Mouse (Mus musculus): ENCODE data around the gene Cldn19. TPM values are rescaled to one million over a fixed set of nuclear protein-coding genes. Genes with fewer than 3 reads are reported as not detected.

The Cldn19 gene
- total RNA-seq, 2 experiments from 2014 or later = 0.20 to 0.42 TPM

- no peak for DNase-seq
Measured at GRCm38 (mm10) chr4:119300761-119301160, 45.5 kb downstream of the Cldn19 start.

- DNase-seq = no peak
Measured at GRCm38 (mm10) chr4:119301777-119302176, 46.6 kb downstream of the Cldn19 start.

GRCm38 (mm10) chr4:119303291-119303690, 48.1 kb downstream of the Cldn19 start:
- DNase-seq = no peak

GRCm38 (mm10) chr4:119305418-119305817, 50.2 kb downstream of the Cldn19 start:
- DNase-seq = no peak

Other genes with a start within 250 kb of the Cldn19 start
- gene Slc2a1, start 146.7 kb upstream of the Cldn19 start, total RNA-seq (2021) = 100 to 1,000 TPM in 1 of 2 experiments, 10 to 100 TPM in 1; 76.1 to 104 TPM
- 1 to 10 TPM; 6.7 to 8.2 TPM for gene Zfp691, start 81.2 kb upstream of the Cldn19 start, total RNA-seq (2021)
- gene Ermap, start 65.4 kb upstream of the Cldn19 start, total RNA-seq (2021) = under 1 TPM; 0.28 to 0.32 TPM
- 10 to 100 TPM; 16.3 to 19.8 TPM for gene Svbp, start 60.1 kb upstream of the Cldn19 start, total RNA-seq (2021)
- gene Tmem269, start 37.2 kb upstream of the Cldn19 start, total RNA-seq (2021) = 1 to 10 TPM in 1 of 2 experiments, under 1 TPM in 1; 0.56 to 1.1 TPM
- gene AU022252, start 22.7 kb upstream of the Cldn19 start, total RNA-seq (2021) = 10 to 100 TPM; 35.0 TPM
- 10 to 100 TPM in 1 of 2 experiments, 1 to 10 TPM in 1; 9.2 to 11.9 TPM for gene P3h1, start 22.5 kb upstream of the Cldn19 start, total RNA-seq (2021)
- gene Ybx1, start 39.2 kb downstream of the Cldn19 start, total RNA-seq (2021) = 100 to 1,000 TPM; 275 to 279 TPM
- gene Ppih, start 65.1 kb downstream of the Cldn19 start, total RNA-seq (2021) = 10 to 100 TPM; 17.5 to 20.6 TPM
- 10 to 100 TPM; 19.9 to 28.7 TPM for gene Ccdc30, start 160.1 kb downstream of the Cldn19 start, total RNA-seq (2021)
- 1 to 10 TPM; 6.2 to 6.4 TPM for gene Ppcs, start 167.0 kb downstream of the Cldn19 start, total RNA-seq (2021)
- under 1 TPM; 0.46 to 0.47 TPM for gene Zmynd12, start 167.4 kb downstream of the Cldn19 start, total RNA-seq (2021)
- gene Rimkla, start 237.2 kb downstream of the Cldn19 start, total RNA-seq (2021) = 10 to 100 TPM; 12.0 to 12.4 TPM

All from layer of hippocampus, postnatal 36 days (tissue).